Mouse (Mus musculus): ENCODE data around the gene Gm11937.

DNA sequence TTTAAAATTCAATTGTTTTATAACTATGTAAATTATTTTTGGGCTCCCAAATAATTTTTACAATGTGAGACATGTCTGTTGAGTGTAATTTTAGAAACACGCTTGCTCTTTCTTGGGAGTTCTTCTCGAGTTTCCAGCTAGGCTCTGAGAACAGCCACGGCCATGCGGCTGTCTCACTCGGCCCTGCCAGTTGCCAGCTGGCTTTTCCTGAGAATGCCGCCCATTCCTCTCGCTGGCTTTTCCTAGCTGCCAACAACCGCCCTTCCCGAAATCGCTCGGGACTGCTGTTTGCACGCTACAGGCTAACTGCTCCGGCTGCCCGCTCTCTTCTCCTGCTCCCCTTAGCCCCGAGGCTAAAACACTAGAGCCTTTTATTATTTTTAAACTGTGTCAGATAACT, 36.5 kb upstream of the Gm11937 start:
- TF ChIP-seq POLR2A (IDR thresholded peaks at IDR 0.05; ENCODE audit: control insufficient read depth in 1 of 2, insufficient read depth in 1 of 2, low read depth in 1 of 2, low read length in 2 of 2, poor library complexity in 1 of 2) (no peak), USF1 (IDR thresholded peaks at IDR 0.05; ENCODE audit: low read depth, low read length) (no peak), ZNF384 (IDR thresholded peaks at IDR 0.05; ENCODE audit: low read depth, low read length) (no peak), MYC (IDR thresholded peaks at IDR 0.05; ENCODE audit: low read depth, low read length) (no peak), E2F4 (IDR thresholded peaks at IDR 0.05; ENCODE audit: borderline replicate concordance, low read depth, low read length) (no peak), NELFE (IDR thresholded peaks at IDR 0.05; ENCODE audit: low read depth, low read length) (no peak), CHD2 (IDR thresholded peaks at IDR 0.05; ENCODE audit: low read length) (no peak), ZC3H11A (IDR thresholded peaks at IDR 0.05; ENCODE audit: low read depth, low read length) (no peak)

Data from MEL (cell line).